Mouse (Mus musculus) testis, postnatal 10 days (tissue): ENCODE measurements around the gene Trf.

Experiments
- DNase-seq: peaks from one replicate; pipeline ENCODE4 v3.0.0; 2021; ENCODE audit warnings: low spot score

Trf gene

GRCm38 (mm10) chr9:103230151-103230951, at the start of gene Trf, which contains the start of gene Gm20425:
TSS of gene Trf (minus strand) at chr9:103230444.
TSS of gene Gm20425 (minus strand) at chr9:103230307.
- DNase-seq = peak; percentile 63

DNA sequence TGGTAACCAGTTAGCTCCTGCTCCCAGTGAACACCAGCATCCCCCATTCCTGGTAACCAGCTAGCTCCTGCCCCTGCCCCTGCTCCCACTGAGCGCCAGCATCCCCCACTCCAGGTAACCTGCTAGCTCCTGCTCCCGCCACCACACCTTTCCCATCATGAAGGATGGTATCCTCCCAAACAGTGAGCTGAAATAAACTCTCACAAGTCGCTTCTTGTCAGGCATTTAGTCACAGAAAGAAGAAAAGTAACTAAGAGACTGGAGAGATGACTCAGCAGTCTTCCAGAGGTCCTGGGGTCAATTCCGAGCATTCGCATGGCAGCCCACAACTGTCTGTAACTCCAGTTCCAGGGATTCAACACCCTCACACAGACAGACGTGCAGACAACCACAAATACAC, 46.6 kb upstream of the Trf start:
- DNase-seq = no peak

DNA sequence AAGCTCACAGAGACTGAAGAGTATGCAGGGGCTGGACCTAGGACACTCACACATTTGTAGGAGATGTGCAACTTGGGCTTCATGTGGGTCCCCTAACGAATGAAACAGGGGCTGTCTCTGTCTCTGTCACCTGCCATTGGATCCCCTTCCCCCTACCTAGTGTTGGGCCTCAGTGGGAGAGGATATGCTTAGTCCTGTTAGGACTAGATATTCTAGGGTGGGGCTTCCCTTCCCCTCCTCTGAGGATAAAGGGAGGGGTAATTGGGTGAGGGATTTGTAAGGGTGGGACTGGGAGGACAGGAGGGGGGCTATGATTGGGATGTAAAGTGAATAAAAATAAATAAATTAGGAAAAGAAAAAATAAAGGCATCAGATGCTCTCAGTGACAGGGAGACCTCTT, 45.4 kb upstream of the Trf start:
- no peak for DNase-seq

GRCm38 (mm10) chr9:103274819-103275218, 44.6 kb upstream of the Trf start:
- DNase-seq = no peak

DNA sequence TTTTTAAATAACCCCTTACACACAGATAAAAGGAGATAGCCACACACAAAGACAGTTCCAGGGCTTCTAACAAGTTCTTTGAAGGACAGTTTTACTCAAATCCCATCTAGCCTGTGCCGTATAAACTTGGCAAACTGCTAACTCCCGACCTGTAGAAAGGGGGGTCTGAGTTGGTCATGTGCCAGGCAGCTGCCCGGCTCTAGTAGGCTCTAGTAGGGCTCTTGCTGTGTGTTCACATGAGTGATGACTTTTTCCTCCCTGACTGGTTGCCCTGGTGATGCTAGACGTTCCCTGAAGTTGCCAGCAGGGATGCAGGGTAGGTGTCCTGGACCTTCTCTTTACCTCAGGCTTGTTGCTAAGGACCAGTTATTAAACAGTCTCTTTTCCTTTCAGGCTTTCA, 40.9 kb upstream of the Trf start:
- no peak for DNase-seq

DNA sequence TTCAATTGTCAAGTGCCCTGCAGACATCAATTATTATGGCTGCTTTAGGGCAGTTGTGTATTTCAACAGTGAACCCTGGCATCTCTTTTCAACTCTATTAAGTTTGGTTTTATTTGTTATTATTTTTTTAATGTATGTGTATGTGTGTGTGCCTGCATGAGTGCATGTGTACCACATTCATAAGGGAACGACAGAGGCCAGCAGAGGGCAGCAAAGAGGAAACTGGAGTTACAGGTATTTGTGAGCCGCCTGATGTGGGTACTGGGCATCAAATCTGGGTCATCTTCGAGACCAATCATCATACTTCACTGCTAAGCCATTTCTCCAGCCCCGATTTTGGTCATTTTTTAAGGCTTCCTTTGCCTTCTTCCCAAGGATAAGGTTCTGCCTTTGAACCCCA, 35.5 kb upstream of the Trf start:
- no peak for DNase-seq

- no peak for DNase-seq
These were observed 22.7 kb upstream of the Trf start for GRCm38 (mm10) chr9:103252906-103253305.

DNA sequence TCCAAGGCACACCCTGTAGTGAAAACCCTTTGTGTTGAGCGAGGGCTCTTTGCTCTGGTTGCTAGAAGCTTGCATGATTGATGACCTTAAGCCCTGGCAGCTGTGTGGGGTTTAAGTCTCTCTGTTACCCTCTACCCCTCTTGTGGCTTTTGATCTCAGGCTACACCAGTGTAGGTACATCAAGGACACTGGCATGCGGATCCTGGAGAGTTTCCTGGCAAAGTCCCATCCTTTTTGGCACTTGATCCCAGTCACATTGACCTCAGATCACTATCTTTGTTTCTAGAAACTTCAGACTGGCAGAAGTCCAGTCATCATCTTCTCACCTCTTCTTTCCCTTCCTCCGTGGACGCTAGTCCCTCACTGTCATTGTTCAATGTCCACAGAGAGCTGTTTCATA, 18.4 kb upstream of the Trf start:
- no peak for DNase-seq

DNA sequence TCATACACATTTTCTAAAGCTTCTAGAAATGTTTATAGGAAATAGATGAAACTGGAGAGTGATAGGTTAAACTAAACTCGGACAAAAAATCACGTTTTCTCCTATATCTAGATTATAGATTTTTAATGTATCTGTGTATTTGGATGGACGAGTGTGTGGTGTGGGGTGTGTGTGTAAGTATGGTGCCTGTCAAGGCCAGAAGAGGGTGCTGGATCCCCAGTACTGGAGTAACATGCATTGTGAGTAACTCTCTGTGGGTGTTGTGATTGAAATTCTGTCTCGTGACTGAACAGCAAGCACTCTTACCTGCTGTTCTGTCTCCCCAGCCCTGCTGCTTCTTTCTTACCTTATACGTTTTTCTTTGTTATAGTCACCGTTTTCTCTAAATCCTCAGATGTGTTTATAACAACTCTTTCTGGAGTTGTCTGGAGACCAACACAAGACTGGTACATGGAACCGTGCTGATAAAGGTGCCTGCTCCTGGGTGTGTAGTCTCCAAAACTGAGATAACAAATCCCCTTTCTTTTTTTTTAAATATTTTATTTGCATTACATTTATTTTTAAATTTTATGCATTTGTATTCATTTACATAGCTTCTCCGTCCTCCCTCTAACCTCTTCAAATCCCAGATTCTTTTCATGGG, 16.4 kb upstream of the Trf start:
- no peak for DNase-seq

GRCm38 (mm10) chr9:103243640-103244039, 13.4 kb upstream of the Trf start:
- no peak for DNase-seq

- DNase-seq = no peak
These were observed 11.0 kb upstream of the Trf start for GRCm38 (mm10) chr9:103241206-103241605.

DNA sequence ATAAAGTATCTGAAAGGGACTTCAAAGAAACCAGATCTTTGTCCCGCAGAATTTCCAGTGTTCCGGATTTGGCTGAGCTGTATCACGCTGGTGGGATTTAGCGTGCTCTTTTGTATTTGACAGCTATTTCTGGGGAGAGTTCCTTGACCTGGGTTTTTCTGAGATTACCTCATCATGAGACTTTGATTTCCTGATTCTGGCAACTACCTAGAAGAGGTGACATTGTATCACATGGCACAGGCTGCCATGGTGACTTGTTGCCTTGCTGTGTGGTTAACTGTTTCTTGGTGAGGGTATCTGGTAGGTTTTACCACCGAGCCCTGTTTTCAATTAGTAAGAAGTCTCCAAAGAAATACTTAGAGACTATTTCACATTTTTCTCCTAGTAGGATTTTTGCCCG, 9.2 kb upstream of the Trf start:
- DNase-seq = no peak

- DNase-seq = peak; percentile 54
These were observed 4.4 kb upstream of the Trf start for GRCm38 (mm10) chr9:103234565-103235165.

DNA sequence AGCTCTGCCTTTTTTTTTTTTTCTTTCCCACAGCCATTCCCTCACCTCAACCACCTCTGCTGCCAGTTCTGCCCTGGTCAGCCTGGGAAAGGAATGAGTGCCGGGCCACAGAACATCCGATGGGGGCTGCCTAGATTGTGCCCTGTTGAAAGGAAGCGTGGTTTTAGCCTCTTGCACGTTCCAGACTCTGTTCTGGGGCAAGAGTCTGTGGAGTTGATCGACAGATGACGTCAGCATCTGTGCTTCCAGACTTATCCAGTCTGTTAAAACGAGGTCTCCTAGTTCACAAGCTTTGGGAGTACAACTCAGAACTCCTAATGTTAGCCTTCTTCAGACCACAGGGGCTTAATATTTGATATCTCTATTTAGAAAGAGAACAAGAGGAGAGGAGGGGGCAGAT, 3.8 kb upstream of the Trf start:
- DNase-seq = no peak

DNA sequence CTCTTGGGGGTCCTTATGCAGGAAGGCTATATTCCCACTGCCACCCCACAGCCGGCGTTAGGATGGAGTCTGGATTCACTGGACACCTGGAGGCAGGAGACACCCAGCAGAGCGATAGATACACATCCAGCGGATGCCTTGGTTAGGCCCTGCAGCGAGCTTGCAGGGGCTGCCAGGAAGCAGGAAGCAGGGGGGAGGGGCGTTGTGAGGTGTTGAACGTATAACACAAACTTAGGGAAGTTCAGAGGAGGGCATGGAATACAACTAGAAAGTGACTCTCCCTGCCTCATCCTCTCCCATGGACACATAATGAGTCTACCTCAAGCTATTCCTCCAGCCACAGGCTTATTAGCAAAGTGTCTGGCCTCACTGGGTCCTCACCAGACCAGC, 2.8 kb upstream of the Trf start:
- DNase-seq = no peak

- DNase-seq = no peak
These were observed 2.2 kb upstream of the Trf start for GRCm38 (mm10) chr9:103232232-103233005.

DNA sequence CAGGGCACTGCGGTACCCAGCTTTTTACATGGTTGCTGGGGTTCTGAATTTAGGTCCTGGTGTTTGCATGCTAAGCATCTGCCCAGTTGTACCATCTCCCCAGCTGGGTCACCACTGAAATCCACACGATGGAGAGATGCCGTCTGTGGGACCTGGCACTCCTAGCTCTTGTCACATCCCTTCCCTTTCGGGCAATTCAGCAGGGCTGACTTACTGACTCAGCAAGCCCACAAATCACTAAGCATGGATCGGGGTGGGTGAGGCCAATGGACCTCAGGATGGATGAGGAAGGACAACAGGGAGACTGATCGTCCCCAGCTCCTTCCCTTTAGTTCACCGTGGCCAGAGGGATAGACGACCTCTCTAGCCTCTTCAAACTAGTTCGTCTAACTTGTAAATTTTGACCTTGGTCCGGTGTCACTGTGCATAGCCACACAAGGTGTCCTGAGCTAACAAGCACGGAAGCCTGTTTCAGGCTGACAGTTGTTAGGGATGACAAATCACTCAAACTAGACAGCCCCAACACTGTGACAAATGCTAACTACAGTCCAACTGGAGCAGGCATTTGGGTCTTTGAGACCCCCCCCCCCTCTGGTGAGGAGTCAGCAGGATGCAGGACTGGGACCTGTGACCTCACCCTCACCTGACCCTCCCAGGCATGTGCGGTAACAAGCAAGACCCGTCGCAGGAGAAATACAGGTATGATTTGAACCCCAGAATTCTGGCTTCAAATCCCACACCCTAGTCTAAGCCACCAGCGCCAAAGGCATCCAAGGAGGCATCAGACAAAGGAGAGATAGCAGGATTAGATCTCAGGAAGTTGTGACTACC, 992 bp downstream of the Trf start:
- DNase-seq = no peak

- DNase-seq = no peak
These were observed 1.8 kb downstream of the Trf start for GRCm38 (mm10) chr9:103228370-103229003.

- no peak for DNase-seq
These were observed 2.5 kb downstream of the Trf start for GRCm38 (mm10) chr9:103227760-103228159.

DNA sequence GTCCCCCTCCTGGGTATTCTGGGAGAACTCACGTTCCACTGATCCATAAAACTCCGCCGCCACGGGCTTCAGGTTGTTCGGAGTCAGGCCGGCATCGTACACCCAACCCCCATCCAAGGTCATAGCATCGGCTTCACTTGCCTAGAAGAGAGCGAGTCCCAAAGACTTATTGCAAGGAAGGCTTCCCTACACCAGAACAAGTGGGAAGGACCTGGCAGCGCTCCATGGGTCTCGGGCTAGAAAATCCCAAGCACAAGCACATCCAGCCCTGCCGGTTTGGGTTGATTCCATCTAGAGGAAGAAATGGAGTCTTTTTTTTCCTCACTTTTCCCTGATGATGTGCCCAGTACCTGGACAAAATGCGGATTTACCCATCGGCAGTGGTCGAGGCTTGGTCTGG, 3.4 kb downstream of the Trf start:
- peak; percentile 86 for DNase-seq

DNA sequence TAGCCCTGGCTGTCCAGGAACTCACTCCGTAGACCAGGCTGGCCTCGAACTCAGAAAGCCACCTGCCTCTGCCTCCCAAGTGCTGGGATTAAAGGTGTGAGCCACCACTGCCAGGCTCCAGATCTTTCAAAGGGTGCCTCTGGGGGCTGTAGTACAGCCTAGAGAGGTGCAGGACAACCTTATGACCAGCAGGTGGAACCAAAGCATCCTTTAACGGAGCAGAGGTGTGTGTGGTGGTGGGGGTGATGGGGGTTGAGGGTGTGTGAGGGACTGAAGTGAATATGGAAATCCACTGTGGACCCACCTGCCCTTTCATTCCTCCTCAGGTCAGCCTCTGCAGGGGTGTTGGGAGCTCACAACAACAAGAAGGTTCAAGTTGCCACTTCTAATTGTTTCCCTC, 4.8 kb downstream of the Trf start:
- no peak for DNase-seq
